Mouse (Mus musculus): ENCODE results near the gene Aagab. TPM values are rescaled to one million over a fixed set of nuclear protein-coding genes. Genes with fewer than 3 reads are reported as not detected.
A peak's percentile ranks its signal among the peaks of the same experiment; 100 is the strongest.

Gene Aagab
- polyA plus RNA-seq, 1 experiment from 2014 or later, result 56.5 TPM

DNA sequence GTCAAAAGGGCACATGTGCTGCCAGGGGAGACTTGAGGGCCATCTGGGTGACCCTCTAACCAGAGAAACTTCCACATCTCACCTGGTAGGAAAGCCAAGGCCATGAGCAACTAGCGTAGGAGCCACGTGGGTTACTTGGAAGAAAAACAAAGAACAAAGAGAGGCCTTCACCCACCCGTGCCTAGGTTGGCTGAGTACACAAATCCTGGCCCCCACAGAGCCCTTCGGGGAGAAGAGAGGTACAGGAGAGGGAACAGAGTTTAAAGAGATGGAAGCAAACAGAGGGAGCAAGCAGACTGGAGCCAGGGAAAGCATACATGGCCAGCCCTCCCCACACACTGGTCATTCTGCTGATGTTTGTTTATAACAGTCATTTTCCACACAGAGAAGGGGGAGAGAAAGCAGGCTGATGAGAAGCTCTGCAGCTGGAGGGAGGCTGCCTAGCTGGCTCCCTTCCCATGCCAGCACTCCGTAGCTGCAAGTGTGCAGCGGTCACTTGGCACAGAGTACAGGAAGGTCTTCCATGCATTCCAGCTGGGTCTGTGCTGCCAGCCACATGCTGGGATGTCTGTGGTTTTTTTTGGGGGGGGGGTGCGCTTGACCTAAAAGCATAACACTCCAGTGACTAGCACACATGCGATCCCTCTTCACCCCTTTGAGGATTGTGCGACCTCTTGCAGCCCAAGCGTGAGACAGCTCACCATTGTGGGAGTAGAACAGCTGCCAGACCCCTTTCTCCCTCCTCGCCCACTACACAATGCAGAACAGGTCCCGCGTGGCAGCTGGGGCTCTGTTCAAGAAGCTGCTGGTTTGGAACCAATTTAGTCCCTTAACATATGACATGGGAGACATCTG is 62.6 kb downstream of the Aagab start:
- H3K4me1 ChIP-seq, result peaks cover 36% of the 10 kb centered on the region
- peak; percentile 27; the same call in 1 of the 2 replicates for ATAC-seq (ENCODE audit: low FRiP score, low read depth)
- no peak overlapping the region for H3K4me3 ChIP-seq
- no peak overlapping the region for H3K9ac ChIP-seq (replicated peaks)
- no peaks in the 10 kb centered on the region for H3K9me3 ChIP-seq
- no peak overlapping the region for H3K4me2 ChIP-seq (replicated peaks)
- H3K27me3 ChIP-seq, result no peaks in the 10 kb centered on the region
- 46% methylated on average over 13 of the region's 13 CpGs for WGBS
- peaks cover 31% of the 10 kb centered on the region for H3K36me3 ChIP-seq
- peak overlapping the region; percentile 66 for H3K27ac ChIP-seq (replicated peaks)

GRCm38 (mm10) chr9:63666612-63667372 is 64.3 kb downstream of the Aagab start:
- Histone ChIP-seq H3K4me1 (peaks cover 36% of the 10 kb centered on the region), H3K27ac (replicated peaks) (no peak overlapping the region), H3K4me3 (no peak overlapping the region), H3K36me3 (peaks cover 14% of the 10 kb centered on the region), H3K9me3 (no peaks in the 10 kb centered on the region), H3K9ac (replicated peaks) (no peak overlapping the region), H3K4me2 (replicated peaks) (no peak overlapping the region), H3K27me3 (no peaks in the 10 kb centered on the region)
- 85% methylated on average over 18 of the region's 18 CpGs for WGBS
- ATAC-seq (ENCODE audit: low FRiP score, low read depth), result no peak

- Histone ChIP-seq H3K4me2 (replicated peaks) (no peak overlapping the region), H3K36me3 (peaks cover 13% of the 10 kb centered on the region; the same call in 1 of the 2 replicates), H3K9me3 (no peaks in the 10 kb centered on the region), H3K4me3 (no peak overlapping the region), H3K27ac (replicated peaks) (no peak overlapping the region), H3K9ac (replicated peaks) (no peak overlapping the region), H3K27me3 (no peaks in the 10 kb centered on the region), H3K4me1 (peaks cover 36% of the 10 kb centered on the region)
- ATAC-seq (ENCODE audit: low FRiP score, low read depth), result no peak
- 93% methylated on average over 8 of the region's 8 CpGs for WGBS
These were observed 64.9 kb downstream of the Aagab start for GRCm38 (mm10) chr9:63667373-63667724.

DNA sequence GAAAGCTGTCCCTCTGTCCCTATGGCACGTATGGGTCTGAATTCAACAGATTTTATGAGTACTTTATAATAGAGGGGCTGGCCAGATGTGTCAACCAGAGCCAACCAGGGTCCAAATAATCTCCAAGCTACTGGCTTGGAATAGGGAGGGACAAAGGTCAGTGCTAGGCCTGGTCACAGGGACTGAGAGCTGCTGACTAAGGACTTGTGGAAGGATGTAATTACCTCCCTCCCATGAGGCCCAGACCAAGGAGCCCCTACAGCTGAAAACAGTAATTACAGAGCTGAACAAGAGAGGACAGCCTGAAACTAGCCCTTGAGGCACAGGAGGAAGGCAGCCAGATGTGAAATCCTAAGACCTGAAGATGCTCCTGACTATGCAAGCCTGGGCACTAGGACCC is 66.2 kb downstream of the Aagab start:
- H3K4me2 ChIP-seq (replicated peaks), result no peak overlapping the region
- H3K9ac ChIP-seq (replicated peaks), result no peak overlapping the region
- no peaks in the 10 kb centered on the region for H3K27me3 ChIP-seq
- 0 out of 2 replicates have a peak, but pooled peaks cover 1% of the 10 kb centered on the region for H3K36me3 ChIP-seq
- ATAC-seq (ENCODE audit: low FRiP score, low read depth), result no peak
- no peak overlapping the region for H3K27ac ChIP-seq (replicated peaks)
- H3K4me1 ChIP-seq, result peaks cover 36% of the 10 kb centered on the region
- WGBS, result 80% methylated on average over 1 of the region's 1 CpGs
- H3K4me3 ChIP-seq, result no peak overlapping the region
- H3K9me3 ChIP-seq, result no peaks in the 10 kb centered on the region

DNA sequence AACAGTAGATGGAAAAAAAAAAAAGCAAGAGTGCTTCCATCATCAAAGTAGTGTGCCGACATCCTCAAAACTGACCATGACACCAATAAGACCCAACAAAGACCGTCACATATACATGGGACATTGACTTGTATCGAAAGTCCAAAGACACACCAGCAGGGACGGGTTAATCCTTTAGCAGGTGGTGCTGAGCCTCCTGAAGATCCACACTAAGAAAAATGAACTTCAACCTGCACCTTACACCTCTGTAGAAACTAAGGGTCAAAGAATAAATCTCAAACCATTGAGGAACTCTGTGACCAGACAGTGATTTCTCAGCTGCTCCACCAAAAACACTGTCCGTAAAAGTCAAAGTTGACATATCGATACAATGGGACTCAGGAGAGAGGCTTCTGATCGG is 67.4 kb downstream of the Aagab start:
- no peak overlapping the region for H3K27ac ChIP-seq (replicated peaks)
- H3K27me3 ChIP-seq, result no peaks in the 10 kb centered on the region
- no peak overlapping the region for H3K4me2 ChIP-seq (replicated peaks)
- peaks cover 30% of the 10 kb centered on the region for H3K4me1 ChIP-seq
- no peaks in the 10 kb centered on the region for H3K36me3 ChIP-seq
- H3K4me3 ChIP-seq, result no peak overlapping the region
- H3K9me3 ChIP-seq, result no peaks in the 10 kb centered on the region
- no peak for ATAC-seq (ENCODE audit: low FRiP score, low read depth)
- 96% methylated on average over 7 of the region's 7 CpGs for WGBS
- H3K9ac ChIP-seq (replicated peaks), result no peak overlapping the region

- Histone ChIP-seq H3K4me3 (no peak overlapping the region), H3K27me3 (no peaks in the 10 kb centered on the region), H3K4me2 (replicated peaks) (no peak overlapping the region), H3K36me3 (no peaks in the 10 kb centered on the region), H3K9me3 (no peaks in the 10 kb centered on the region), H3K9ac (replicated peaks) (no peak overlapping the region), H3K4me1 (peaks cover 10% of the 10 kb centered on the region; the same call in 1 of the 2 replicates), H3K27ac (replicated peaks) (no peak overlapping the region)
- no peak for ATAC-seq (ENCODE audit: low FRiP score, low read depth)
- 73% methylated on average over 8 of the region's 8 CpGs for WGBS
These were observed 70.5 kb downstream of the Aagab start for GRCm38 (mm10) chr9:63672797-63673493.

DNA sequence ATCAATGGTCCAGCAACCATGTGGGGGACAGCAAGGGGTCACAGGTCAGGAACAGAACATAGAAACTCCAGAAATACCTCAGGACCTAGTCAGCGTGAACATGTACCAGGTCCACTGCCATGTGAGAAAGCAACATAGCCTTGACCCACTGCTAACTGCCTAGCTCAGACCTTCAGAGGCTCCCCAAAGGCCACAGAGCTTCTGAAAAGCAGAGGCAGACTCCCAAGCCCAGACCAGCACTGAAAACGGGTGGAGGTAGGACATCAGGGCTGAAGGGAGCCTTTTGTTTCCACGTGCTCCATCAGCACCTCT is 71.0 kb downstream of the Aagab start:
- H3K4me3 ChIP-seq, result no peak overlapping the region
- H3K27me3 ChIP-seq, result no peaks in the 10 kb centered on the region
- H3K27ac ChIP-seq (replicated peaks), result no peak overlapping the region
- H3K36me3 ChIP-seq, result no peaks in the 10 kb centered on the region
- H3K9me3 ChIP-seq, result no peaks in the 10 kb centered on the region
- no peak overlapping the region for H3K9ac ChIP-seq (replicated peaks)
- H3K4me1 ChIP-seq, result peaks cover 7% of the 10 kb centered on the region; the same call in 1 of the 2 replicates
- no peak overlapping the region for H3K4me2 ChIP-seq (replicated peaks)
- WGBS, result 89% methylated on average over 3 of the region's 3 CpGs
- ATAC-seq (ENCODE audit: low FRiP score, low read depth), result no peak

DNA sequence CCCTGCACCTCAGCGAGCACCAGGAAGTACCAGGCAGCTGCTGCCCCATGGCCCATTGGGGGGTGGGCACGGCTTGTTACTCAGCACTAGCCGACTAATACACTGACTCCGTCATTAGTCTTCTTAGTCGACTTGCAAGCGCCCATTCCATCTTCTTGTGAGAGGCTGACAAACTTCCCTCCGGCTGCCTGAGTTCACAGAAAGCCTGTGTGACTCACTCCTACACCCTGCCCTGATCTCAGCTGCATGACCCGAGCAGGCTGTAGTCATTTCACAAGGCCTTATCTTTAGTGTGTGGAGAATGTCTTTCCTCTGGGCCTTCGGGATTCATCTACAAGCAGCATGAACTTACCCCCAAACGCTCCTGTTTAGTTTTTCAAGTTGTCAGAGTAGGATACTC is 72.2 kb downstream of the Aagab start:
- ATAC-seq (ENCODE audit: low FRiP score, low read depth), result no peak
- no peak overlapping the region for H3K4me3 ChIP-seq
- H3K27me3 ChIP-seq, result no peaks in the 10 kb centered on the region
- no peaks in the 10 kb centered on the region for H3K36me3 ChIP-seq
- no peak overlapping the region for H3K27ac ChIP-seq (replicated peaks)
- H3K9ac ChIP-seq (replicated peaks), result no peak overlapping the region
- no peak overlapping the region for H3K4me2 ChIP-seq (replicated peaks)
- WGBS, result 93% methylated on average over 10 of the region's 10 CpGs
- no peaks in the 10 kb centered on the region; the same call in 1 of the 2 replicates for H3K4me1 ChIP-seq
- no peaks in the 10 kb centered on the region for H3K9me3 ChIP-seq

- no peak overlapping the region for H3K9ac ChIP-seq (replicated peaks)
- no peak overlapping the region for H3K4me2 ChIP-seq (replicated peaks)
- H3K27me3 ChIP-seq, result no peaks in the 10 kb centered on the region
- ATAC-seq (ENCODE audit: low FRiP score, low read depth), result no peak
- H3K4me3 ChIP-seq, result no peak overlapping the region
- H3K4me1 ChIP-seq, result no peaks in the 10 kb centered on the region; the same call in 1 of the 2 replicates
- no peak overlapping the region for H3K27ac ChIP-seq (replicated peaks)
- no peaks in the 10 kb centered on the region for H3K36me3 ChIP-seq
- 73% methylated on average over 3 of the region's 3 CpGs for WGBS
- H3K9me3 ChIP-seq, result no peaks in the 10 kb centered on the region
These were observed 75.2 kb downstream of the Aagab start for GRCm38 (mm10) chr9:63677621-63678020.

- H3K9ac ChIP-seq (replicated peaks), result no peak overlapping the region
- H3K9me3 ChIP-seq, result no peaks in the 10 kb centered on the region
- no peaks in the 10 kb centered on the region; the same call in 1 of the 2 replicates for H3K4me1 ChIP-seq
- no peak overlapping the region for H3K4me2 ChIP-seq (replicated peaks)
- H3K27me3 ChIP-seq, result no peaks in the 10 kb centered on the region
- WGBS, result 91% methylated on average over 1 of the region's 1 CpGs
- no peak overlapping the region for H3K4me3 ChIP-seq
- H3K27ac ChIP-seq (replicated peaks), result no peak overlapping the region
- H3K36me3 ChIP-seq, result no peaks in the 10 kb centered on the region
- no peak for ATAC-seq (ENCODE audit: low FRiP score, low read depth)
These were observed 75.6 kb downstream of the Aagab start for GRCm38 (mm10) chr9:63678076-63678475.

GRCm38 (mm10) chr9:63682301-63682700 is 79.8 kb downstream of the Aagab start:
- Histone ChIP-seq H3K9me3 (no peaks in the 10 kb centered on the region), H3K4me2 (replicated peaks) (no peak overlapping the region), H3K4me3 (no peak overlapping the region), H3K36me3 (no peaks in the 10 kb centered on the region), H3K27me3 (no peaks in the 10 kb centered on the region), H3K4me1 (no peaks in the 10 kb centered on the region; the same call in 1 of the 2 replicates), H3K9ac (replicated peaks) (no peak overlapping the region), H3K27ac (replicated peaks) (no peak overlapping the region)
- 92% methylated on average over 9 of the region's 9 CpGs for WGBS
- ATAC-seq (ENCODE audit: low FRiP score, low read depth), result no peak

DNA sequence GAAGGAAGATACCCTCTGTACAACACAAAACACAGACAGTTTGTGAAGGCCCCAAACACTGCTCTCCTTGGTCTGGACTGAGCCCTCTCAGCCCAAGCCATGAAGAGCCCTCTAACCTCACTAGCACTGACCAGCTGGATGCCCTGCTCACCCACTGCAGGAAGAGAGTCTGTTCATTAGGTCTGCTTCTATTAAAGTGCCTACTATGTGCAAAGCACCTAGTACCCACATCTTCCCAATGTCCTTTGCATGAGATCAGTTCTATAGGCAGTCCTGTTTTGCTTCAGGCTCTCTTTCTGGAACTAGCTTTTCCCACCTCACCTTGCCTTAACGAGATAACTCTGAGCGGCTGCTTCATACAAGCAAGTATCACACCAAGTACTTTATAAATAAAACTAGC is 80.5 kb downstream of the Aagab start:
- Histone ChIP-seq H3K9ac (replicated peaks) (no peak overlapping the region), H3K4me2 (replicated peaks) (no peak overlapping the region), H3K4me1 (no peaks in the 10 kb centered on the region; the same call in 1 of the 2 replicates), H3K27me3 (no peaks in the 10 kb centered on the region), H3K4me3 (no peak overlapping the region), H3K27ac (replicated peaks) (no peak overlapping the region), H3K9me3 (no peaks in the 10 kb centered on the region), H3K36me3 (no peaks in the 10 kb centered on the region)
- ATAC-seq (ENCODE audit: low FRiP score, low read depth), result no peak
- 87% methylated on average over 2 of the region's 2 CpGs for WGBS

Data from midbrain, embryonic 12.5 days (tissue).